Mouse (Mus musculus) activated CD4-positive, CD25-positive, alpha-beta regulatory T cell, adult 4 months (primary cell): ENCODE data around the gene Mybphl. TPM values are rescaled to one million over a fixed set of nuclear protein-coding genes. Genes with fewer than 3 reads are reported as not detected.

Source experiments
- ATAC-seq: one replicate; pipeline ENCODE4 v1.8.0; 2017
- polyA plus RNA-seq, 2 experiments: library from polyadenylated mRNA; unstranded; fragments of 100-300 nt; shearing (Covaris generic); gene quantifications; one replicate each; pipeline ENCODE4 v1.2.1; 2017

Mybphl gene
- polyA plus RNA-seq, 2 experiments from 2014 or later: not detected

DNA sequence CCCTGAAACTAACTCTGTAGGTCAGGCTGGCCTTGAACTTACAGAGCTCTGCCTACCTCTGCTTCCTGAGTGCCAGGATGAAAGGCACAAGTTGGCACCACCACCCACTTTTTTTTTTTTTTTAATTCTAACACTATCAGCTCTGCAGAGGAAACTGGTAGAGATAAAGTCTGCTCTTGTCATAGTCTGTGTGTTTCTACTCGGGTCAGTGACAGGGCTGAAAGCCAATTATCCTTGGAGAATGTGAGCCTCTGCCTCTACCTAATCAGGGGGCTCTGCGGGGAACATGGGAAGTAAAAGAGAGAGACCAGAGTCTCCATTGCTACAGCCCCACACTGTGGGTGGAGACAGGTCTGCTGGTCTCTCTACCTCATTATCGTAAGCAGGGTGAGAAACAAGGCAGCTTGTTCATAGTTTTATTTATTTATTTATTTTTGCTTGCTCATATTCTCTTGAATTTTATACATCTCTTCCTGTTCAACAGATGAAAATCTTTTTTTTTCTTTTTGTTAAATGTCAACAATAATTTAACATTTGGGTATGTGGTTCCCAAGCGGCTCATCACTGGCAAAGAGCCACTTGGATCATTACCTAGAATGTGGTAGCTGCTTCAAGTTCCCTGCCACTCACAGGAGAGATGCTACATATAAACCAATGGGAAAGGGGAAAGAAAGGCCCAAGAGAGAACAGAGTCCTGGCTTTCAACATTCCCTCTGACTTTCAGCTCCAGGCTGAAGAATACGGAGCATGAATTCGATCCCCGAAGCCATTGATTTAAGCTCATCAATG is 14.4 kb downstream of the Mybphl start:
- no peak for ATAC-seq

GRCm38 (mm10) chr3:108380695-108381094 is 16.0 kb downstream of the Mybphl start:
- ATAC-seq: no peak

DNA sequence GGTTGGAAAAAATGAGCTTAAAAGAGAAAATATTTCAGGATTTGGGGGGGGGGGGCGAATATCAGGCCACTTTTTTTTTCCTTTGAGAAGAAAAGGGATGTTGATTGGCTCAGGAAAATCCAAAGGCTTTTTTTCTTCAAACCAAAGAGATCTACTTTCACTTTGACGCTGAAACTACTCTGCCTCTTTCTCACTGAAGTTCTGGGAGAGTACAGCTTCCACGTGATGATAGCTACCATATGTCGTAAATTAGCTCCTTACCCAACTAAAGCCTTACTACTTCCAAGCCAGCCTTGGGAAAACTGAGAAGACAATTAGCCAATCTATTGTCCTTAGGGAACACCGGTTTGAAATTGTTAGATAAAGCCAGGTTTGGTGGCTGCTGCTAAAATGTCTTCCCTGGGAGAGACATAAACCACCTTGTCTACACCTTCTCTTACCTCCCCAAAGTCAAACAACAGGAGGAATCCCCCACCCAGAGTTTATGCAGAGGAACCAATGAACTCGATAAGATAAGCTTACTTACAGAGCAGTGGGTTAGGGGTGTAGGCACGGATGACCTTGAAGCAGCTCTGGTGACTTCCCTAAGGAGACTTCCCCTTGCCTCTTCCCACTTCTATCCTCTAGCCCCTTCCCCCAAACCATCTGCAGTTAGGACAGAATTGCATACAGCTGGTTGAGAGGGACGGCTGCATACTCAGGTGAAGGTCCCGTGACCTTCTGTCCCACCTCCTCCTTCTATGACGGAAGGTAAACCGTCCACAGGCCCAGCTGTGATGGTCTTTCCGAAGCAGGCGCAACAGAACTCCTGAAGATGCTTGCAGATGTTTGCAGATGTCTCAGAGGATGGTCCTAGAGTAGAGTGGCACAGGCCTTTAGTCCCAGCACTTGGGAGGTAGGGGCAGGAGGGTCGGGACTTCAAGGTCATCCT is 17.5 kb downstream of the Mybphl start:
- ATAC-seq: peak; percentile 38

DNA sequence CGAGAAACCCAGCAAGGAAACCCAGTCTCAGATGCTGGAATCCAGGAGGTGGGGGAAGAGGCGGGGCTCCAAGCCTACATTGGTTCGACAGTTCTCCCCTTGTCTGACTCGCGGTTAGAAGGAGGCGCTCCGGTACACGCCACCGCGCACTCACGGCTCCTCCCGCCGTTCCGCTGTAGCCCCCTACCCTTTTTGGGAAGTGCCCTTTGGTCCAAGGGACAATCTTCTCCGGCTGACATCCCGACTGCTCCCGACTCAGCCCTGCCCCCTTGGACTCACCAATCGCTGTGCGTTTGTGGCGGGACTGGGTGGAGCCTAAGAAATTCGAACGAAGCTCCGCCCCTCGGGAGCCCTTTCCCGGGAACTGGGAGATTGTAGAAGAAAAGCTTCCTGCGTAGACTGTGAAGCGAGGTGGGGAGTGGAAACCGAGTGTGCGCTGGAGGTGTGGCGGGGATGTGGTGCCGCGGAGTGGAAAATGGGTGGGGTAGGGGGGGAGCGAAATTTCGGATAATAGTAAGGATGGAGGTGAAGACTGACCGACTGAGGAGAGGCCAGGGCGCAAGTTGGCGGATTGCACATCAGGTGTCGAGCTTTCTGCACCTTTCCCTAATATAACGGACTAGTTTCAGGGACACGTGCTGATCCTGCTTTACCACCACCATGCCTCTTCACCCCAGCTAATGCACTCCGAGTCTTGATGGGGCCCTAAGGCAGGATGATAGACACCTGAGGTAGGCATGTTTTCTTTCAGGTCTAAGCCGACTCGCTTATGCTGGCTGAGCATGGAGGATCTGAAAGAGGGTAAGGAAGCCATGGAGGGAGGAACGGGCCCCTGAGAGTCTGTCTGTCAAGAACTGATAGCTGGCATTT is 19.0 kb downstream of the Mybphl start, which contains the start of gene Psrc1:
Psrc1 (plus strand) TSS at position 355 of the 870 bp plus-strand sequence.
- ATAC-seq: peak; percentile 65

GRCm38 (mm10) chr3:108384425-108384824 is 19.7 kb downstream of the Mybphl start:
- no peak for ATAC-seq

DNA sequence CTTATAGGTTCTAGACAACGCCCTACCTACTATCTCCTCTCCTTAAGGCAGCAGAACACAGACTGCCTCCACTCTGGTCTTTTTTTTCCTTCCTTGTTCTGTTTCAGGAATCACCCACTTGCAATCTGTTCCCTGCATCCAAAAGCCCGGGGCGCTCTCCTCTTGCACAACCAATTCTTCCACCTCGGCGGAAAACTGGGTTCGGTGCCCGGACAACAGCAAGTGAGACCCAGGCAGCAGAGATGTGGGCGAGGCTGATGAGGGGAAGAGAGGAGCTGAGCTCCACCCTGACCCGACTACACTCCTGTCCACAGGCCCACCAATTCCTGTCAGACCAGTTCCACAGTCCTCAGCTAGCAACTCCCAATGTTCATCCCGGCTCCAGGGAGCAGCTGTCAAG is 21.5 kb downstream of the Mybphl start:
- ATAC-seq: no peak

DNA sequence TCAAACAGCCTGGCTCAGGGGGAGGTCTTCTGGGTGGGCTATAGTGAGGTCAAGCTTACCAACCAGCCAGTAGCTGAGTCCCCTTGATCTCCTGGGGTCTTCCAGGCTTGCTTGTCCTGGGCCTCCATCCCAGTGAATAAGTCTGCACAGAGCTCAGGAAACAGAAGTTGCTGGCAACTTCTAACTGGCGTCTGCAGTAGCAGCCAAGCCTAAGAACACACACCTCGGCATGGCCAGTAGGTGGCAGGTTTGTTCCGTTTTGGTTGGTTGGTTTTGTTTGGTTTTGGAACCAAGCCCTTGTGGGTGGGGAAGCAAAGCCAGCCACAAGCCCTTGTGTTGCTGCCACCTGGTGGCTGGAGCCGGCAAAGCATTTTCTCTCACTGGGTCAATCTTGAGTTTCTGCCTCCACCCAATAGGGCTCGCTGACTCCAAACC is 24.4 kb downstream of the Mybphl start:
- ATAC-seq: peak; percentile 99

GRCm38 (mm10) chr3:108392299-108392698 is 27.6 kb downstream of the Mybphl start:
- no peak for ATAC-seq

DNA sequence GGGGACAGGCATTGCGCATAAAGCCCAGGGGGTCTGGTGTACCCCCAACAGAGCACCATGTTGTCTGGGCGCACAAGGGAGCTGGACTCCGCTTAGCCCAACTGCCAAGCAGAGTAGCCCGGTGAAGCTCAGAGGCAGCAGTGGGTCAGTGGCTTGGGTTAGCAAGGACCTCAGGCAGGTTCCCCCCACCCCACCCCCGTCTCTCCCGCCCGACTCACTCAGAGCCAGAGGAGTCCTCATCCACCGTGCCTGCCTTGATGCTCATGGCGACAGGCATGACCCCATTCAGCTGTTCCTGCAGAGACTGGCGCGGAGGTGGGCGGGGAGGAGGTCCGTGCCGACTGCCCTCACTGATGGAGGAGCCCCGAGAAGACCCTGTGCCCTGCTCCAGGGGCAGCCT is 28.1 kb downstream of the Mybphl start:
- no peak for ATAC-seq

DNA sequence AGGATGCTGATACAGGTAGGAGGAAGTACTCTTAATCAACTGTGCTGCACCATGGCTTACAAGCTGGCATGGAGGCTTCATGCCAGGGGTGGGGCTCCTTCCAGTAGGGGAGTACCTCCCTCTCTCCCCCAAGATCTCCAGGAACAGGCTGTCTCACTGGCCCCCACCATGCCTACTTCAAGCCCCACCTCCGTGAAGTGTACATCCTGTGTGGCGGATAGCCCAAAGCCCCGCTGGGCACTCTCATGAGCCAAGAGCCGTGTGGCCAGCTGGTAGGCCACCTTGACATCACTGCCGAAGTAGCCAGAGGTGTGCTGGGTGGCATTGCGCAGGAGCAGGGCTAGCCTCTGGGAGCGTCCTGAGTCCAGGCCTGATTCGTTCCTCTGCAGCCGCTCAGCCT is 33.6 kb downstream of the Mybphl start:
- no peak for ATAC-seq

- ATAC-seq: no peak
Measured at GRCm38 (mm10) chr3:108400442-108400841, 35.7 kb downstream of the Mybphl start.

GRCm38 (mm10) chr3:108401692-108402527 is 37.2 kb downstream of the Mybphl start:
- peak; percentile 100 for ATAC-seq

DNA sequence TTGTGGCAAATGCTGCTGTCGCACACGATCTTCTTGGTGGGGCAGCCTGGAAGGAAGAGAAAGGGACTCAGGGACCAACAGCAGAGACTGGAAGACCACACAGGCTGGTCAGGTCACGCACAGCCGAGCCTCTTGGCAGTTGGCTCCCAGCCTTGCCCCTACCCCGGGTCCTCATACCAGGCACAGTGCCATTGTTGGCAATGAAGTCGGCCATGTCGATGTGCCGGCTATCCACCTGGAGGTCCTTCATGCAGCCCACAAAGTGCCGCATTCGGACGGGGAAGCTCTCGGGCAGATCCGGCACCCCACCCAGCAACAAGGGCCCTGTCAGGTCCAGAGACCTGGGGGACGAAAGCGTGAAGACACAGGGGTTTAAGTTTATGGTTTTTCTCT is 37.8 kb downstream of the Mybphl start:
- no peak for ATAC-seq

- ATAC-seq: no peak
Measured at GRCm38 (mm10) chr3:108405536-108406305, 41.0 kb downstream of the Mybphl start.

GRCm38 (mm10) chr3:108406306-108406885 is 41.7 kb downstream of the Mybphl start:
- ATAC-seq: no peak

DNA sequence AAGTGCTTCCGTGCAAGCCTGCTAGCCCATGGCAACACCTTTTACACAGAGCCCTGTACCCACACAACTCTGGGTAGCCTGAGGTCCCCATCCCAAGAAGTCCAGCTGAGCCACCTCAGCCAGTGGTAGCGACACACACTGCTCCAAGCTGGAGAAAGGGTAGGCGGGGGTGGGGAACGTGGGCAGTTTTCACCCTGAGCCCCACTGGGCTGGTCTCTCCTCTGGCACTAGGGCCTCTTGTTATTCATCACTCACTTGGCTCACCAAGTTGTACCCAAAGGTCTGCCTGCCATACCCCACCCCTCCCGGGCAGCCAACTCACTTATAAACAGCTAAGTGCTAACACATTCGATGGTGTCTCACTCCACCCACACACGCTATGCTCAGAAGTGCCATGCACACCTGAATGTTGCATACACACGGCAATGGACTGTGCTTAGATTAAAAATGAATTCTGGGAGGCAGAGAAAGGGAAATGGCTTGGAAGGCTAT is 43.9 kb downstream of the Mybphl start:
- no peak for ATAC-seq

DNA sequence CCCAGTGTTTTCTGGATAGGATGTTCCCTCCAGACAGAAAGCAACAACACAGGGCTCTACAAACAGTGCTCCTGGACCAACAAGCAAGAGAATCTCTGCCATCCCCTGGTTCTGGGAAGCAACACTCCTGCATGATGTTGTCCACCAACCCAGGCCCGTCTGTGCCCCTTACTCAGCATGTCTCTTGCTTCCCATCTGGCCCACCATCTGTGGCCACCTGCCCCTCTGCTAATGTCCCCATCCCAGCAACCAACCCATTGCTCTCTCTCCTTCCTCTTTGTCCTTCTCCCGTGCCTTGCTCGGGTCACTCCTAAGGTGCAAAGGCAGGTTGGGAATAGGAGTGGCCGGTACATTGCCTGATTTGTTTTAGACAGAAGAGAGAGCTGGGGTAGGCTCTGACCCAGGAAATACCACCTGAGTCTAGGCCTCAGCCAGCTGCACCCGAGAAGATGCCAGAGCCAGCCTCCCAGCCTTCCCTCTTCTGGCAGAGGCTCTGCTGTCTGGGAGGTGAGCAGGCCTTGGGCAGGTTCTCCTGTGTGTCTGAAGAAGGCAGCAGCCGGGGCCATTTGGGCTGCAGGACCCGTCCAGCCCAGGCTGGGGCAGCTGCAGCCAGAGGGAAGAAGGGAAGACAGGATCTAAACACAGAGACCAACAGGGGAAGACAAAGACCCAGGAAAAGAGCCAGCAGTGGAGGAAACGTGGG is 45.1 kb downstream of the Mybphl start:
- ATAC-seq: no peak

DNA sequence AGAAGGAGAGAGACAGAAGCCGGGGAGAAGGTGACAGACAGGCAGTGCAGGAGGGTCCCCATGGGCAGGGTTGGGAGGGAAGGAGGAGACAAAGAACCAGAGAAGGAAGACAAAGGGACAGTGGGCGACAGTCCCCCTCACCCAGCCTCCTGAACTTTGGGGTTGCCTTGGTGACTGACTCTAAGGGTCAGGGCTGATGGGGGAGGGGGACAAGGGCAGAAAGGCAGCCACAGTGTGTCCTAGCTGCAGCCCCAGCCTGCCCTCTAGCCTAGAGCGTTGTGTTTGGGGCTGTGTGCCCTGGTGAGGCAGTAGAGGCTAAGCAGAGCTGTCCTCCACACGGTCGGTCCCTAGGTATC is 45.6 kb downstream of the Mybphl start:
- ATAC-seq: no peak

- no peak for ATAC-seq
Measured at GRCm38 (mm10) chr3:108411026-108411753, 46.5 kb downstream of the Mybphl start.
